Mouse (Mus musculus): ENCODE measurements around the gene Prune1.

DNA sequence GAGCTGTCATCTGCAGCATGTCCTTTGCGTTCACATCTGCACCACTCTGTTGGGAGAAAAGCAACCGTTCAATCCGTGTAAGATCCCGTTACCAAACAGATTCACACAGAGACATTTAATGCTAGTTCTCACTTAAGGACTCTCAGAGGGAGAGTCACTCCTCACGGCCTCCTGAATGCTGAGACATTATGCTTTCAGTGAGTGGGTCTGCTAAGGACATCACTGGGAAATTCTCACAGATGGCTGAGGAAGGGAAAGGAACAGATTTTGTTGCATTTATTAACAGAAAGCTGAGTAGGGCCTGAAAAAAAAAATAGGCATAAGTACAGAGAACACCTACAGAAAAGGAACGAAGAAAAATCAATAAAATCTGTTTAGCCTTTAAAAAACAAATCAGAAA is 78.0 kb downstream of the Prune1 start:
- TF ChIP-seq CTCF (IDR thresholded peaks at IDR 0.05; ENCODE audit: insufficient read depth, low read length) (no peak), POLR2A (IDR thresholded peaks at IDR 0.05; ENCODE audit: borderline replicate concordance, extremely low read depth, low read depth, low read length) (no peak)

Data from lung, adult 2 months (tissue).